Mouse (Mus musculus) neutrophil, adult 5-6 weeks (primary cell): ENCODE results near the gene Barhl2. TPM values are rescaled to one million over a fixed set of nuclear protein-coding genes. Genes with fewer than 3 reads are reported as not detected.

ENCODE experiments used
- ATAC-seq: fragments of 151-379, 151-347 bp; 2 replicates; pipeline ENCODE4 v1.8.0; 2017; ENCODE audit warnings: mild to moderate bottlenecking, moderate TSS enrichment; ENCODE audit not compliant: insufficient number of reproducible peaks, poor library complexity, low FRiP score, severe bottlenecking; ENCODE audit errors: extremely low read depth
- total RNA-seq: library from RNA; stranded (forward); fragments of 200-1000 nt; gene quantifications from 2 replicates; pipeline ENCODE4 v1.2.3, GENCODE M21; 2017

The Barhl2 gene
- total RNA-seq, 1 experiment from 2014 or later, result not detected

DNA sequence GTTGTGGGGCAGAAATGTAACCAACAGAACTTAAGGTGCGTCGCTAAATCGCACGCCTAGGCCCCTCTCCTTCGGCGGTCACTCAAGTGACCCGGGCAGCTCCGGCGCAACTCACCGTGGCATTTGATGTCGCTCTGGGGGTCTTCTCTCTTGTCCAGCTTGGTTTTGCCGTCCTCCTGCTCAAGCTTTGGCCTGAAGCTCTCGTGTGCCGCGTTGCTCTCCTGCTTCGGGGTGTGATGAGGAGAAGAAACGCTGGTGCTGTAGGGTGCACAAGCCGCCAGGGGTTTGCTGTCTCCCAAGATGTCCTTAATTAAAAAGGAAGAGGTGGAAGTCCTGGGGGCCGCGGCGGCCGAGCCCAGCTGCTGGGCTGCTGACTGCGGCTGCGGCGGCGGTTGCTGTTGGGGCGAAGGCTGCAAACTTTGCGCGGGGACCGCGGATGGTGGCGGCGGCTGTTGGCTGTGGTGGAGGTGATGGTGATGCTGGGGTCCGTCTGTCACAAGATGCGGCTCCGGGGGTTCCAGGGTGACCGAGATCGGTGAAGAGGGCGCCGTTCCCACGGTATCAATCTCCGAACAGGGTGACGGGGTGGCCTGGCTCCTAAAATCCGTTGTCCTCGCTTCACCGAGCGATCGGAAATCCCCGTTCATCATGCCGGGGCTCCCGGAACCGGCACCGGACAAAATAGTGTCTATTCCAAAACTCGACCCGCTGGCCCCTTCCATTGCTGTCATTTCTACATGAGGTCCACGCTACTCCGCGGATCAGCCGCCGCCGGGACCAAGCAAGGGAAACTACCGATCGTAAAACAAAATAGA lies 648 bp downstream of the Barhl2 start:
- ATAC-seq, result no peak

GRCm38 (mm10) chr5:106455984-106456383 lies 2.0 kb downstream of the Barhl2 start:
- ATAC-seq, result no peak

GRCm38 (mm10) chr5:106455106-106455920 lies 2.7 kb downstream of the Barhl2 start:
- no peak for ATAC-seq

- ATAC-seq, result no peak
Observed at GRCm38 (mm10) chr5:106454411-106455105, 3.4 kb downstream of the Barhl2 start.

- no peak for ATAC-seq
Observed at GRCm38 (mm10) chr5:106453886-106454321, 4.1 kb downstream of the Barhl2 start.

GRCm38 (mm10) chr5:106453181-106453885 lies 4.6 kb downstream of the Barhl2 start:
- no peak for ATAC-seq

DNA sequence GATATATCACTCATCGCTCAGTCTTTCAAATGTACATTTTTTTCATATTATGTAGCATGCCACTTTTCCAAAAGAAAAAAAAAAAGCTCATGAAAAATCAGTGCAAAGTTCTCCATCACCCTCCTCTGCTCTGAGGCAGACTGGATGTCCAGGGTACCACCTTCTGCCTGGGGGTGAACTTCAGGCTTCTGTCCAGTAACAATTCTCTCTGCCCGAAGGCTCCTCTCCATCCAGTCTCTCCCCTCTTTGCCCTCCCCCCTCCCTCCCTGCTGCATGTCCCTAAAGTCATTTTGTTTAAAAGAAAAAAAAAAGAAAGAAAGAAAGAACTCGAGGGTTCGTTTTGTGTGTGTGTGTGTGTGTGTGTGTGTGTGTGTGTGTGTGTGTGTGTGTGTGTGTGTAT lies 5.3 kb downstream of the Barhl2 start:
- ATAC-seq, result no peak

DNA sequence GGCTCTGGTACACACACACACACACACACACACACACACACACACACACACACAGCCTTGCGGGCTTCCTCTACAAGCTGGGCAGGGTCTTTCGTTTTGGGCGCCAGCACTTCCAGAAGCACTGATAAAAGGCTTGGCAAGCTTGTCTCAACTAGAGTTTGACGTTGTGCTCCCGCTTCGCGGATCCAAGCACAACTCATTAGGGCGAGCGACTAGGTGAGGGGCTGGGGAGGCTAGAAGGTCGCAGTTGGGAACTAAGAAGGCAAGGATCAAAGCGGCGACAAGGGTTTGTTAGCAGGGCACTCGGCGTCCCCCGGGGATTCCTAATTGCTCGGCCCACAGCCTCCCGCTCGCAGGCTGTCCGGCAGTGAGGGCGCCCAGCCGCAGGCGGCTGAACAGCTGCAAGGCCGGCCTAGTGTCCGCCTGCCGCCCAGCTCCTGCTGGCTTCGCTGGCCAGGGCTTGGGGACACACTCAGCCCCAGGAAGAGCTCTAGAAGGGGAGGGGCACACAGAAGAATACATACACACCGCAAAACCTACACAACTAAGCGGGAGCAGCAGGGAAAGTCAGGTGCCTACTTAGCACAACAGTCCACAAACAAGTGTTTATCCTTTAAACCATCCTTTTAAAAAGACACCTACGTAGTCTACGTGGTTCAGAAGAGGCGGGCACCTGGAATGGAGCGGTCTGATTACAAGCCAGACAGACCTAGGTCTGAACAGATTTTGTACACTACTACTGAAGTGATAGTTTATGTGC lies 6.1 kb downstream of the Barhl2 start:
- no peak for ATAC-seq

DNA sequence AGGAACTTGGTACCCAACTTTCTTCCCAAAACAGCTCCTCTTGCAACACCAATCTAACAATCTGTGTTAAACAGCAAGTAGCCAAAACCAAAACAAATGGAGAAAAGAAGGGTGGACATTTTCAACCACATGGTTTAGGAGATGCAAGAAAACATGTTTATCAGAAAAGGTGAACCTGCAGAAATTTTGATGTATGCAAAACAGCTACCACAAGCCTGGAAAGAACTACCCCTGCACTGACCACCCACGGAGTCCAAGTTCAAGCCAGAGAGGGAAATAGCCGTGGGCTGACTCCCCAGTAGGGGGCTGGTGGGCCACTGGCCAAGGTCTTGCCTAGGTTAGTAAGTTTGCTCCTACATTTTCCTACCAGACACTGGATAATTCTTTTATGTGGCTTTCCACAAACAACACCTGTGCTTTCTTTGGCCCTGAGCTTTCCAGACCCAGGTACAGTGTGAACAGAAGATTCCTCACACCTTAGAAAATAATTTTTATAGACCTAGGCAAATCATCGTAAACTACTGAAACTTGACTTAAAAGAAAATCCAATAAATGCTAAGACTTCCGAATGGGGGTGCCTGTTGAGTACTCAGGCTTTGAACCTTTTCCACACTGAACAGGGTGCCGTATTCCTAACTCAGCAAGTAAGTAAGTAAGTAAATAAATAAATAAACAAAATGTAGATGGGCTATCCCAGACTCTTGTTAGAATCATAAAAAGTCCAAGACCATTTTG lies 7.4 kb downstream of the Barhl2 start:
- no peak for ATAC-seq

- ATAC-seq, result no peak
Observed at GRCm38 (mm10) chr5:106449720-106450425, 8.1 kb downstream of the Barhl2 start.

GRCm38 (mm10) chr5:106448798-106449125 lies 9.2 kb downstream of the Barhl2 start:
- ATAC-seq, result no peak

DNA sequence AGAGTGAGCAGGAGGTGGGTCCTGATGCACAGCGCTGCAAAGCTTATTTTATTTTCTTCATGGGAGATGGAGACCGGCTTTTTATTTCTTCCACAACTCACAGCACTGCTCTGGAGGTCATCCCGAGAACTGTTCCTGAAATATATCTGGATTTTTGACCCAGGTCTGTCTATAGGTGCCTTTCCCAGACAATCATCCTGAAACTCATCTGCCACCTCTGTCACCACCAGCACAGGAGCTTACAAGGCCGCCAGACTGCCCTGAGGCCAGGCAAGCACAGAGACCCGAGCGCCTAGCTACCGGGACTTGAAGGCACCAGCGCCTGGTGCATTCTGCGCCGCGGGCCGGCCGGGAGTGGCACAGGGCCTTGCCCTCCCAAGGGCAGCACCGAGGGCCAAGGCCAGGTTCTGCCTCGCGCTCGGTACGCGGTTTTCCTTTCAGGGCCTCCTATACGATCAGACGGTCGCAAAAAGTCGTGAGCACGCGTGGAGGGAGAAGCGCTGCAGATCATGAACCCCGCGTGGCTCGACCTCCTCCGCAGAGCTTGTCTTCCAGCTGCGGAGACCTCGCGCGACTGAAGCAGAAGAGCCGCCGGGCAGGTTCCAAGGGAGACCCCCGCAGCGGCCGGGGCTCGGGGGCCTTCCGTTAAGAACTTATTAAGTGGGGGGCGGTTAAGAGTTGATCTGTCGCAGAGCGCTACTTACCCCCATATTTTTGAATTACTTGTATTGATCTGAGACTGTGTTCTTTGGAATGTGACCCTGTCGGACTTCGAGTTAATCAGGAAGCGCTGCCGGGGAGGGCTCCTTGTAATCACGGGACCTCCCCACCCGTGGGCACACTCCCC lies 9.8 kb downstream of the Barhl2 start:
- no peak for ATAC-seq

DNA sequence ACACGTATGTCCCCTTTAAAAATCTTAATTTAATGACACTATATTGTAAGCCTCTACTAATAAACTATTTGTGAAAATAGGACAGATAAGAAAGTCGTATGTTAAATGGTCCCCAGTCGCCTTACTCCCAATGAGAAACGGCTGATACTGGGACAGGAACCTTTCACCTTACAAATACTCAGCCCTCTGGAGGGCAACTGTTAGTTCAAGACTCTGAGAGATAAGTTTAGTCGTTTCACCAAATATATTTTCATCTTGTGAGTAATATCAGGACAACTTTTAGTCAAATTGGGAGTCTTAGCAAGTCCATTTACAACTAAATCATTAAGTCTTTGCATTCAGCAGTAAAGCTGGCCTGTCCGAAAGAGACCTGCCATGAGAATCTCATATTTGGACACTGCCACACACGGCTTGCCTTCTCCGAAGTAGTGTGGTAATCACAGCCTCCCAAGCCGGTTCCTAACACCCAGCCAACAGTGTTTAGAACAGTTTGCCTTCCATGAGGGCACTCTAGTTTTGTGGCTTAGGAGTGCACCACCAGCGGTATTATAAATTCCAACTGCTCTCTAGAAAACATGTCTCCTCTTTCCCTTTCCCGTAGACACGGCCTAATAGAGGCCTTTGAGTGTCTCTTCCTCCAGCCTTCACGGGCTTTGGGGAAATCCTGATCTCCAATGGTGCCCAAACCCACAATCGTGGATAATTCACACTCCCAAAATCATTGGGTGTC lies 10.7 kb downstream of the Barhl2 start:
- no peak for ATAC-seq

DNA sequence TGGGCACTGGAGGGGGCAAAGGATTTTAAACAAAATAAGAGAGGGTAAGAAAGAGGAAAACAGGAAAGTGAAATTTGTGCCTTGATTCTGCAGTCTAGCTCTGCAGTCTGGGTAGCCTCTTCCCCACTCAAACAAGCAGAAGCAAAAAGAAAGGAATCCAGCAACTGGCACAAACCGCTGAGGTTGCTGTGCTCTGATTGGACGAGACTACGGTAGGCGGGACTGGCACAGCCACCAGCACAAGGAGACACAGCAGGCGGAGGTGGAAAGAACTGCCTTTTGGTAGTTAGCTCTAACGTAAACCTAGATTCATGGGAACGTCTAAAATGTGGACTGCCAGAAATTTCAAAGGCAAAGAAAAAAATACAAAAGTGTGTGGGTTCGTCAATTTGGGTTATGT lies 11.4 kb downstream of the Barhl2 start:
- no peak for ATAC-seq

DNA sequence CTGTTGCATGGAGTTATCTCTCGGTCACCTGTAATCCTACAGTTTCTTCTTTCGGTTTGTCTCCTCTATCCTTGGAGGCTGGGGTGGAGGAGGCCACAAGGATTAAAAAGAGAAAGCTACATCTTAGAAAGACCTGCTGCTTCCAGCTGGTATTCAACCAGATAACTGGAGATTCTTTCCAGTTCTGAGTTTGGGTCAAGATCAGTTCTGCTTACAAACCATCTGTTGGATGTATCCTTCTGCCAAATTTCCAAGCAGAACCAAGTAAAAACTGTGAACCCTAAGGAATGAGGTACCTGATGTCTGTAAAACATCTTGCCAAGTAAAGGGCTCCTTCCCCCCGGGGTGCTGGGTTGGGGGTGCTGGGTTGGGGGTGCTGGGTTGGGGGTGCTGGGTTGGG lies 12.3 kb downstream of the Barhl2 start:
- no peak for ATAC-seq

DNA sequence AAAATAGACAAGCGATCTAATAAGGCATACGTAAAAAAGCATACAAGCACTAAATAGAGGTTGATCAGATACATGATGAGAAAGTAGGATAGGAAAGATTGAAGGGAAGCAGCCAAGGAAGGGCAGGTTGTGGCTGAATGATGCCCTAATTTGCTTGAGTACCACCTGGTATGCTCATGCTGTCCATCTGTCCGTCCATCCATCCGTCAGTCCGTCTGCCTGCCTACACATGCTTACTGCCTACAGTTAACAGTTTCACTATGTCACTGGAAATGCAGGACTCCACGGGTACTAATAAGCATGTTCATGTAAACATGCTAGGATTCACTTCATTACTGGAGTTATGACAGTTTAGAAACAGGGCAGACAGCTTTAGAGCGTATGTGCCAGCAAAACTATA lies 19.1 kb downstream of the Barhl2 start:
- no peak for ATAC-seq
